Mouse (Mus musculus): Measurements from ENCODE around the gene Chrm4. TPM values are rescaled to one million over a fixed set of nuclear protein-coding genes. Genes with fewer than 3 reads are reported as not detected.

Gene Chrm4
- polyA plus RNA-seq, 1 experiment = not detected

DNA sequence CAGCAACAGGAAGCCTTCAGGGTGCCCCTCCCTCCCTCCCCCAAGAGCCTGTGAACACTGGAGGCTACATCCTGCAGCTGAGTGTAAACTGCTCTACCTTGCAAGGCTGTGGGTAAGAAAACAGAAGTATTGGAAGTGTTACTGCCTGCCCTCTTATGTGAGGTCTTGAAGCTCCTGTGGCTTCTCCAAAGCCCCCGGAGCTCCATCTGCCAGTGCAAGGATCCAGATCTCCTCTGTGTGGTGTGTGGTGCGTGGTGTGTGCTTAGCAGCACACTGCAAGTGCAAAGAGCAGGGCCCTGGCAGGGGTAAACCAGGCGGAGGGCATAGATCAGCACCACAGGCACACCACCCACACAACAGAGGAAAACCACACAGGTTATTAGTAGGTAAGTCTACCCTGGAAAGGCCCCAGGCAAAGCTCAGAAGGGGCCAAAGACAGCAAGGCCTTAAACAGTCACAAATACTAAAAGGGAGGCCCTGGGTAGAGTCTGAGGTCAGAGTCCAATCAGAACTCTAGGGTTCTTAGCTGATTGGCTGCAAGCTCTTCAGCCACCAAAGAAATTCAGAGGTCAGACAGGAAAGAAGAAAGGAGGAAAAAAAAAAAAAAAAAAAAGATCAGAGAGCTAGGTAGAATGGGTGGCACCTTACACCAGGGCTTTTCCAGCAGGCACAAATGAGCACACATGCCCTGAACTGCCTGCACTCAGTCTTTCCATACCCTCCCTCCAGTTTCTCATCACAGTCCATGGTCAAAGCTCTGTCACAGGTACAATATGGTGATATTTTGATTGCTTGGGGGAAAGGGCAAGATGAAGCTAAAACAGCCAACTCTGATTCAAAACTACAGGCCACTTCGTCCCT, 35.1 kb downstream of the Chrm4 start:
- H3K4me3 ChIP-seq (ENCODE audit: insufficient read depth, low read depth, low read length) = peak overlapping the region; percentile 76
- peaks cover 26% of the 10 kb centered on the region for H3K4me1 ChIP-seq (ENCODE audit: control insufficient read depth, insufficient read depth, insufficient read length, low read length)
- no peak overlapping the region for H3K27ac ChIP-seq (replicated peaks; ENCODE audit: low read depth, low read length)

- no peak overlapping the region for H3K27ac ChIP-seq (replicated peaks; ENCODE audit: low read depth, low read length)
- peaks cover 26% of the 10 kb centered on the region for H3K4me1 ChIP-seq (ENCODE audit: control insufficient read depth, insufficient read depth, insufficient read length, low read length)
These were observed 35.9 kb downstream of the Chrm4 start for GRCm38 (mm10) chr2:91962864-91963401.

GRCm38 (mm10) chr2:91963443-91963932, 36.4 kb downstream of the Chrm4 start:
- Histone ChIP-seq H3K4me1 (ENCODE audit: control insufficient read depth, insufficient read depth, insufficient read length, low read length) (peaks cover 30% of the 10 kb centered on the region), H3K4me3 (ENCODE audit: insufficient read depth, low read depth, low read length) (peak overlapping the region; percentile 76), H3K27ac (replicated peaks; ENCODE audit: low read depth, low read length) (peak overlapping the region; percentile 71)

More at GRCm38 (mm10) chr2:91962864-91963401, 35.9 kb downstream of the Chrm4 start:
- H3K4me3 ChIP-seq (ENCODE audit: insufficient read depth, low read depth, low read length) = peak overlapping the region; percentile 76

DNA sequence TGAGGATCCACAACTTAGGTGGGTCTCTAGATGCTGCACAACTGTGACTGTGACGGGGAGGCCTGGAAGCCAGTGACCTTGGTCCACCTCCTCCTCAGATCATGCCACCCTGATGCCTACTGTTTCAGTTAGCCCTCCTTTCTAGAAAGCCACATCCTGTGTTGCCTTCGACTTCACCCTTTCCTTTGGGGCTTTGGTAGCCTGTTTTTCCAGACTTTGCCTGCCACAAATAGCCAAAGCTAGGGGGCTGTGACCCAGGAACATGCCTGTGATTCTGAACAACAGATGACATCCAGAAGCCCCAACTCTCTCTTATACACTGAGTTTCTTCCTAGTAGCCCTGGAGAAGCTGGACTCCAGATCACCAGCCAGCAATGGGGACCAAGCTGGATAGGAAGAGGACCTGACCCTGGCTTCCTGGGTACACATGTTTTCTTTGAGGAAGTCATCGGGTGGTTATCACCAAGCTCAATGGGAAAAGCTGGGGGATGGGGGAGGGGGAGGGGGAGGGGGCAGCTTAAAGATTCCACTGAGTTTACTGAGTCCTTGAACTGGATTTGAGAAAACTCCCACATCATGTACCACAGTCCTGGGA, 37.7 kb downstream of the Chrm4 start:
- Histone ChIP-seq H3K27ac (replicated peaks; ENCODE audit: low read depth, low read length) (peak overlapping the region; percentile 98), H3K4me1 (ENCODE audit: control insufficient read depth, insufficient read depth, insufficient read length, low read length) (peaks cover 27% of the 10 kb centered on the region), H3K4me3 (ENCODE audit: insufficient read depth, low read depth, low read length) (peak overlapping the region; percentile 76)

- Histone ChIP-seq H3K4me3 (ENCODE audit: insufficient read depth, low read depth, low read length) (peak overlapping the region; percentile 76), H3K27ac (replicated peaks; ENCODE audit: low read depth, low read length) (peak overlapping the region; percentile 98), H3K4me1 (ENCODE audit: control insufficient read depth, insufficient read depth, insufficient read length, low read length) (peaks cover 21% of the 10 kb centered on the region)
These were observed 38.4 kb downstream of the Chrm4 start for GRCm38 (mm10) chr2:91965417-91965816.

- Histone ChIP-seq H3K27ac (replicated peaks; ENCODE audit: low read depth, low read length) (peak overlapping the region; percentile 27; the same call in 1 of the 2 replicates), H3K4me3 (ENCODE audit: insufficient read depth, low read depth, low read length) (no peak overlapping the region), H3K4me1 (ENCODE audit: control insufficient read depth, insufficient read depth, insufficient read length, low read length) (peaks cover 23% of the 10 kb centered on the region)
These were observed 39.3 kb downstream of the Chrm4 start for GRCm38 (mm10) chr2:91966367-91966766.

GRCm38 (mm10) chr2:91967962-91968361, 40.9 kb downstream of the Chrm4 start:
- Histone ChIP-seq H3K4me1 (ENCODE audit: control insufficient read depth, insufficient read depth, insufficient read length, low read length) (peaks cover 23% of the 10 kb centered on the region), H3K27ac (replicated peaks; ENCODE audit: low read depth, low read length) (peak overlapping the region; percentile 83), H3K4me3 (ENCODE audit: insufficient read depth, low read depth, low read length) (no peak overlapping the region)

DNA sequence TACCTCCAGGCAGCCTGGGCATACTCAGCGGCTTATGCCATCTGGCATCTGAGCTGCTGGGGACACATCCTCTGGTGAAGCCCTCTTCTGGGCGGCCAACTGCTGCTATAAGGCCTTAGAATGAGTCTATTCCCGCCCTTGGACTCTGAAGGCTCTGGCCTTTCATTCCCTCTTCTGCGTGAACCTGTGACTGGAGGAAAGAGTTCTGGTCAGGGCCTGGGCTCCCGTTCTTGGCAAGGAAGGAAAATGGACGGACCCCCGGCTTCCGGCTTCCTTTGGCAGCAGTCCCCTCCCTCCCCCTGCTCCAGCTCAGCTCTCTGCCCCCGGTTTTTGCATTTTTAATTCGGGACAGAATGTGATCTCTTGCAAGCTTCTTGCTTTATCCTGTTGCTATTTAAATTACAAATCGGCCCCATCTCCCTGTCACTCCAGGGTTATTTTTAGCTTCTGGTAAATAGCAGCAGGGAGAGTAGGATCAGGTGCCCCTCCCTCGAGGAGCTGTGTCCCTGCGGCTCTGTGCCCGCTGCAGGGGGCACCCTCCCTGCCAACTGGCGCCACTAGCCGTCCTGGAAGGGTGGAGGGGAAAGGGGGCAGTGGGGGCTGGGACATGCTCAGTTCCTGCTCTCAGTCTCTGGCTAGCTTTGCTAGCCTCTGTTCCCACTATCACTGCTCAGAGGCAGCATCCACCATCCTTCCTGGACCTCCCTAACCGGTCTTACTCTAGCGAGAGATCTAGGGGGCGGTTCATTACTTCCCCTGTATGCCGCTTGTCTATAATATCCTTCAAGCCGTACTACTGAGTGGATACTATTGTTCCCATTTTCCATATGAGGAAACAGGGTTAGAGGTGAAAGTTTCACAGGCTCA, 44.4 kb downstream of the Chrm4 start:
- Histone ChIP-seq H3K27ac (replicated peaks; ENCODE audit: low read depth, low read length) (peak overlapping the region; percentile 86), H3K4me3 (ENCODE audit: insufficient read depth, low read depth, low read length) (no peak overlapping the region), H3K4me1 (ENCODE audit: control insufficient read depth, insufficient read depth, insufficient read length, low read length) (peaks cover 18% of the 10 kb centered on the region)

GRCm38 (mm10) chr2:91972121-91972566, 45.1 kb downstream of the Chrm4 start:
- Histone ChIP-seq H3K4me3 (ENCODE audit: insufficient read depth, low read depth, low read length) (no peak overlapping the region), H3K4me1 (ENCODE audit: control insufficient read depth, insufficient read depth, insufficient read length, low read length) (peaks cover 15% of the 10 kb centered on the region), H3K27ac (replicated peaks; ENCODE audit: low read depth, low read length) (peak overlapping the region; percentile 86)

DNA sequence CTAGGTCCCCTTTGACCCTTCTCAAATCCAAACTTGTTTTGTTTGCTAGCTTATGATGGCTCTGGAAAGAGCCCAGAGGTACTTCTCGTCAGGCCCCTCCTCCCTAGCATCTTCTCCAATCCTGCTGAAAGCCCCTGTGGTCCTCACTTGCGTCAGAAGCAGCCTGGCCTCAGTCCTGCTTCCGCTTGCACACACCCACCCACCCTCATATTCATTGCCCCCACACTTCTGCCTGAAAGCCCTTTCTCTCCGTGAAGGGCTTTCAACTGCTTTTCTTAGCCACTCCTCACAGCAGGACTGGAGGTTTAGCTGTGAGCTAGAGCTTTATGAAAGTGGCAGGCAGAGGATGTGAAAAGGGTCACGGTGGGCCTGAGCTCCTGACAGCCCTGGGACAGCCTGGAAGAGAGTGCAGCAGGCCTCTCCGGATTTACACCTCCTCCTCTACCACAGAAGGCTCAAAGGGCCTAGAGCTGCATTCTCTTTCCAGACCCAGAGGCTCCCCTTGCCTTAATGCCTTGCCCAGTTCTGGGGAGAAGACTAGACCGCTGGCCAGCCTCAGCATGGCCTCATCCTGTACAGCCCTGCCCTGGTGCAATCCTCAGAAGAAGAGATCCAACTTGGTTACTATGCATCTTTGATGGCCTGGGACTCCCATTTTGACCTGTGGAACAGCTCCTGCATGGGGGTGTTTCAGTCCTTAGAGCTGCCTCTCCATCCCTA, 46.5 kb downstream of the Chrm4 start:
- Histone ChIP-seq H3K4me3 (ENCODE audit: insufficient read depth, low read depth, low read length) (no peak overlapping the region), H3K4me1 (ENCODE audit: control insufficient read depth, insufficient read depth, insufficient read length, low read length) (peaks cover 10% of the 10 kb centered on the region), H3K27ac (replicated peaks; ENCODE audit: low read depth, low read length) (no peak overlapping the region)

DNA sequence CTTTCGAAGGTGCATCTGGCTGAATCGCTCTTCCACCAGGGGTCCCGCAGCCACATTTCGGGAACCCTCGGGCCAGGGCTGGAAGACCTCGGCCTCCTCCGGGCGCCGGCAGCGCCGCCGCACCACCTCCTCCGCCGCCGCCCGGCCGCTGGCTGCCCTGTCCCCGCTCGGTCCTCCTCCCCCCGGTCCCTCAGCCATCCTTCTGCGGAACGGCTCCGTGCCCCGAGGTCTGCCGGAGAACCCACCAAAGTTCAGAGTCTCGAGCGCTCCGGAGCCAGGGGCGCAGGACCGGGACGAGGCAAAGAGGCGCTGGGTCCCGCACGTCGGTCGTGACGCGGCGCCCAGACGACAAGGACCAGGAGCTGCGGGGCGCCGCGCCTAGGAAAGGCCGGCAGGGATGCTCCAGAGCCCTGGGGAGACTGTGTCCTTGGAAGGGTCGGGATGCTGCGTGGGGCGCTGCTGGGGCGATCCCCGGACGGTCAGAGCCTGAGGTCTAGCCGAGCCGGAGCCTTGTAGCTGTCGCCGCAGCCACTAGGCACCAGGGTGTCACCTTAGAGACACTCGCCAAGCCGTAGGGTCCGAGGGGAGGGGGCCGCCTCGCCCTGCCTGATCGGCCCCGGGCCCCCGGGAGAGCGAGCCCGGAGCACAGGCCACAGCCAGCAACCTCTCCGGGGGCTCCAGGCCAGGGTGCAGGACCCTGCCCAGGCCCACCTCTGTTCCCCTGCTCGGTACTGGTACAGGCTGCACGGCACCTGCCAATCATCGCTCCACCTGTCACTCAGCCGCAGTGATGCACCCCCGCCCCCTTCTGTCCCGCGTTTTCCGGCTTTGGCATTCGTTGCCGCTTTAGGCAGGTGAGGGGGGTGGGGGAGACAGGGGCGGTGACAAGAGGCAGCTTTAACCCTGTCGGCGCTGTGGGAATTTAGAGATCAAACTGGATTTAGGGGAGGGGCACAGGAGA, 48.8 kb downstream of the Chrm4 start, which contains the start of gene Dgkz:
Gene Dgkz, minus strand, starts transcription at position 284 of the 961 bp plus-strand sequence.
- no peak within 1 kb of the TSS for H3K27ac ChIP-seq (replicated peaks; ENCODE audit: low read depth, low read length)
- H3K4me1 ChIP-seq (ENCODE audit: control insufficient read depth, insufficient read depth, insufficient read length, low read length) = peaks cover 6% of the 10 kb centered on the region
- H3K4me3 ChIP-seq (ENCODE audit: insufficient read depth, low read depth, low read length) = peak within 1 kb of the TSS; percentile 42

- Histone ChIP-seq H3K4me3 (ENCODE audit: insufficient read depth, low read depth, low read length) (no peak overlapping the region), H3K27ac (replicated peaks; ENCODE audit: low read depth, low read length) (no peak overlapping the region), H3K4me1 (ENCODE audit: control insufficient read depth, insufficient read depth, insufficient read length, low read length) (no peaks in the 10 kb centered on the region; the same call in 1 of the 2 replicates)
These were observed 50.9 kb downstream of the Chrm4 start for GRCm38 (mm10) chr2:91977960-91978359.
